Mouse (Mus musculus): ENCODE data around the gene Ddx23. TPM values are rescaled to one million over a fixed set of nuclear protein-coding genes. Genes with fewer than 3 reads are reported as not detected.

Ddx23 gene
- total RNA-seq, 4 experiments from 2014 or later, result 76.3 to 89.4 (median 85.9) TPM

DNA sequence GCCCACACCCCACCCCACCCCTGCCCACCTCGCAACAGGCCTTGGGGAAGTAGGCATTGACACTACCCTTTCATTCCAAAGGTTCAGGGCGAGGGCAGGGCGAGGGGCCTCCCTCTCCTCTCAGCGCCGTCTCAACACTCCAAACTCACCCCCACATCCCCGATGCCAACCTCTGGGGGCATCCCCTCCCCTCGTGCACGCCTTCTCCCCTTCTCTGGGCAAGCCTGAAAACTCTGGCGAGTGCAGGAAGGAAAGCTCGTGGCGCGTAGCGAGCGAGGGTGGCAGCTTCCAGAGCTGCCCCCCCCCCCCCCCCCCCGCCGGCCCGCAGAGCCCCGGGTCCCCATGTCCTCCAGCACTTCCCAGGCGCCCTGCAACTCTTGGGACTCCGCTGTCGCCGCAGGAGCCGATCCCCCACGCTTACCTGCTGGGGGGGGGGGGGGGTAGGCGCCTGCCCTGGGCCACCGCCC, 53.9 kb downstream of the Ddx23 start:
- no peak for DNase-seq (ENCODE audit: low spot score in 2 of 2)

GRCm38 (mm10) chr15:98608058-98608783, 54.5 kb downstream of the Ddx23 start:
- DNase-seq (ENCODE audit: low spot score in 2 of 2), result no peak

- no peak for DNase-seq (ENCODE audit: low spot score in 2 of 2)
These were observed 55.1 kb downstream of the Ddx23 start for GRCm38 (mm10) chr15:98607557-98607956.

DNA sequence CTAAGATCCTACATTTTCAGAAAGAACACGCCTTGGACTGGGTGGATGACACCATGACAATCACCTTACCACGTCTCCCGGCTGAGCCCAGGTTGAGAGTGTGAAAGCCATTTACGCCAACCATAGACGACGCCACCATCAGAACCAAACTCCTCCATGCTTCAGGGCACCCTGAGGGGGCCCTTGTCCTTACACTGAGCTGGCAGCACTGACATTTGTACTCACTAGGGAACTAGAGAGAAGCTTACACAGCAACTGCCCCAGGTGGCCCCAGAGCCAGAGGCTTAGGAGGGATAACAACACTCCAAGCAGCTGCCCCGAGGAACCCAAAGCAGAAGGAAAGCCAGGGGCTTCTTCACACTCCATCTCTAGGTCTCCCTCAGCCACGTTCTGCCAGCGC, 56.0 kb downstream of the Ddx23 start:
- no peak for DNase-seq (ENCODE audit: low spot score in 2 of 2)

DNA sequence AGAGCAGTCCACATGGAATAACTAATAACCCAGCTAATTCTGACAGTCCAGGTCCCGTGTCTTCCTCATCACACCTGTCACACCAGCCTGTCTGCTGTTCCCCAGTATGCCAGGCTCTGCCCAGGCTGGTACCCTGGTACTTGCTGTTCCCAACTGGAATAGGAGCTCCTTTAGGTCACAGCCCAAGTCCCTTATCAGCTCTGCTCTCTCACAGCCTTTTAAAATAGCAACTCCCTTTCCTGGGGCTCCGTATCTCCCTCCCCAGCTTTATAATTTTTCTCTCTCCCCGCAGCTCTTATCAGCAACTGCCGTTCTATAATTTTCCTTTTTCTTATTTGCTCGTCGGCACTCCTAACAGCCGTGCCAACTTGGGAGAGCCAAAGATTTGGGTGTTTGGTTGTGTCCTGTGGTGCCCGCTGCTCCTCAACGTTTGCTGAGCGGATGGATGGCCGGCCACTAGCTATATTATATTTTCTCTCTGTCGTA, 56.6 kb downstream of the Ddx23 start:
- DNase-seq (ENCODE audit: low spot score in 2 of 2), result no peak

GRCm38 (mm10) chr15:98604041-98604575, 58.6 kb downstream of the Ddx23 start:
- DNase-seq (ENCODE audit: low spot score in 2 of 2), result no peak

DNA sequence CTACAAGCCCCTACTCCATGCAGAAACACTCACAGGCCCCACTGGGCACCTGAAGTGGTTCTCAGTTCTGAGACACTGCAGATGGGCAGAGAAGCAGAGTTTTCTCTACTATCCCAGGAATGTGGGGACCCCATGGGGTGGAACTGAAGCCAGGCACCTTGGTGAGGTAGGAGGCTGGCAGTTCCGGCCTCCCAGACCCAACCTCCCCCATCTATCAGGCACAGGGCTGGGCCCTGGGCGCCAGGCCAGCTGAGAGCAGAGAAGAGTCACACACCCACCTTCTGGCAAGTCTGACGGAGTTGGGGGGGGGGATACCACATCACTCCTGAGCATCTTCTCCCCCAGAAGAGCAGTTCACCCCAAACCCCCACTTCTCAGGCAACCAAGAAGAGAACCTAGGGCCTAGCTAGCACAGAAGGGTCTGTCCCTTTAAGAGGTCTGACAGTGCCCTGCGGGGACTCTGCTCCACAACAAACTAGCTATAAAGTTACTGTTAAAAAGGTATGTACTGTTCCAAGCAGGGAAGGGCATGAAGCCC, 59.7 kb downstream of the Ddx23 start:
- DNase-seq (ENCODE audit: low spot score in 2 of 2), result no peak

DNA sequence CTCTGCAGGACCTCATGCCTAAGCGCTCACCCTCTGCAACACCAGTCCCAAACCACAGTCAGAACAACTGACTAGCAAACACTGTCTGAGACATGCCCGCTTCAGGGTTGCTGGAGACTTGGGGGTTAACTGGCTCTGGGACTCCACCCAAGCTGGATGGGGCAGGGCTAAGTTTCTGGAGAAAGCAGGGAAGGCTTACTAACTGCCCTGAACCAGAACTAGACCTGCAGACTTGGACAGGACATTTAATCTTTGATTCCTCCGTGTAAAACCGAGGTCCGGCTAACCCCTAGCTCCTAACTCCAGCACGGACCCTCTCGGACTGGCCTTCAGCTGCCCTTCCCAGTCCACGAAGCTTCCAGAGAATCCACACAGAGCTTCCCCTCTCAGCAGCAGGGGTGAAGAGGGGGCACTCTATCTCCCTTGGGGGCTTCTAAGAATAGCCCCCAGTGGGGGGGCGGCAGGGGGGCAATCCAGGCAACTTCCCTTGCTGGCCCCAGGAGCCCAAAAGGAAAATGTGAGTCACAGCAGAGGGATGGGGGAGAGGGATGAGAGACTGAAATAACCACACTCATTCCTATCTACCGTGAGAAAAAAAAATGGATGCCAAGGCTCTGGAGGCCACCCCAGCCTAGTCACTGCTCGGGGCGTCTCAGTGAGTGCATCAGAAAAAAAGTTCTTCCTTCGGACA, 60.4 kb downstream of the Ddx23 start:
- no peak for DNase-seq (ENCODE audit: low spot score in 2 of 2)

DNA sequence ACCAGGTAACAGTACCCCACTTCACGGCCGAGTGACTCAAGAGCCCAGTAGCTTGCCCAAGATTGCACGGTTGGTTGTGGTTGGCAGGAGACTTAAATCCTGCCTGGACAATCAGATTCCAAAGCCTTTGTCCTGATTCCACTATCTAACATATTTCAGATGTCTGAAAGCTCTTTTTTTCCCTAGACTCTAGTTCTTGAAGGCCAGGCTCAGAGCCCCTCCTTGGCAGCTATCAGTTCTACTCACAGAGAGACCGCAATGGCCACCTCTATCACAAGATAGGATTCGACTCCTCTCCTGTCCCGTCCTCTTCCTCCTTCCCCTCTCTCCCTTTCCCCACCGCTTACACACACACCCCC, 60.9 kb downstream of the Ddx23 start:
- no peak for DNase-seq (ENCODE audit: low spot score in 2 of 2)

- DNase-seq (ENCODE audit: low spot score in 2 of 2), result no peak
These were observed 62.5 kb downstream of the Ddx23 start for GRCm38 (mm10) chr15:98600036-98600709.

- DNase-seq (ENCODE audit: low spot score in 2 of 2), result no peak
These were observed 66.1 kb downstream of the Ddx23 start for GRCm38 (mm10) chr15:98596609-98597008.

Other genes with a start within 250 kb of the Ddx23 start
- gene Olfr282, start 231.7 kb downstream of the Ddx23 start, total RNA-seq (2022), result not detected
- gene Olfr281, start 210.3 kb downstream of the Ddx23 start, total RNA-seq (2022), result not detected
- gene OR5BS1P, start 193.0 kb downstream of the Ddx23 start, total RNA-seq (2022), result not detected
- gene Lalba, start 180.2 kb downstream of the Ddx23 start, total RNA-seq (2022), result not detected
- gene Olfr279, start 170.5 kb downstream of the Ddx23 start, total RNA-seq (2022), result not detected
- gene Kansl2, start 128.6 kb downstream of the Ddx23 start, total RNA-seq (2022), result 10 to 100 TPM; 54.1 to 60.0 (median 57.2) TPM
- gene Ccnt1, start 92.0 kb downstream of the Ddx23 start, total RNA-seq (2022), result 10 to 100 TPM; 37.3 to 43.8 (median 42.7) TPM
- gene 4930415O20Rik, start 91.9 kb downstream of the Ddx23 start, total RNA-seq (2022), result not detected
- gene Adcy6, start 52.8 kb downstream of the Ddx23 start, total RNA-seq (2022), result 10 to 100 TPM; 47.3 to 58.6 (median 52.2) TPM
- gene Cacnb3, start 32.1 kb downstream of the Ddx23 start, total RNA-seq (2022), result 100 to 1,000 TPM; 163 to 193 (median 176) TPM
- gene Rnd1, start 14.6 kb upstream of the Ddx23 start, total RNA-seq (2022), result 1 to 10 TPM; 6.3 to 8.7 (median 7.3) TPM
- 10 to 100 TPM in 1 of 4 experiments, 1 to 10 TPM in 3; 7.4 to 10.4 (median 8.4) TPM for gene Ccdc65, start 45.3 kb upstream of the Ddx23 start, total RNA-seq (2022)
- gene Fkbp11, start 65.3 kb upstream of the Ddx23 start, total RNA-seq (2022), result 1 to 10 TPM; 1.2 to 2.3 (median 1.5) TPM
- gene Arf3, start 100.3 kb upstream of the Ddx23 start, total RNA-seq (2022), result 100 to 1,000 TPM; 730 to 835 (median 787) TPM
- gene Wnt10b, start 115.3 kb upstream of the Ddx23 start, total RNA-seq (2022), result under 1 TPM; 0.16 to 0.59 (median 0.41) TPM
- not detected for gene Wnt1, start 127.0 kb upstream of the Ddx23 start, total RNA-seq (2022)
- 1,000 to 10,000 TPM; 1,258 to 1,383 (median 1,345) TPM for gene Ddn, start 146.6 kb upstream of the Ddx23 start, total RNA-seq (2022)
- 10 to 100 TPM; 49.0 to 55.2 (median 50.2) TPM for gene Prkag1, start 168.6 kb upstream of the Ddx23 start, total RNA-seq (2022)
- gene Kmt2d, start 208.3 kb upstream of the Ddx23 start, total RNA-seq (2022), result 10 to 100 TPM; 77.8 to 96.0 (median 89.6) TPM
- 10 to 100 TPM in 1 of 4 experiments, 1 to 10 TPM in 3; 4.9 to 10.4 (median 7.9) TPM for gene Rhebl1, start 231.6 kb upstream of the Ddx23 start, total RNA-seq (2022)
- gene Dhh, start 235.6 kb upstream of the Ddx23 start, total RNA-seq (2022), result under 1 TPM in 3 of 4 experiments, not detected in 1; 0.18 to 0.34 (median 0.23) TPM